Mouse (Mus musculus): ENCODE measurements around the gene Ccsap.

Ccsap gene

DNA sequence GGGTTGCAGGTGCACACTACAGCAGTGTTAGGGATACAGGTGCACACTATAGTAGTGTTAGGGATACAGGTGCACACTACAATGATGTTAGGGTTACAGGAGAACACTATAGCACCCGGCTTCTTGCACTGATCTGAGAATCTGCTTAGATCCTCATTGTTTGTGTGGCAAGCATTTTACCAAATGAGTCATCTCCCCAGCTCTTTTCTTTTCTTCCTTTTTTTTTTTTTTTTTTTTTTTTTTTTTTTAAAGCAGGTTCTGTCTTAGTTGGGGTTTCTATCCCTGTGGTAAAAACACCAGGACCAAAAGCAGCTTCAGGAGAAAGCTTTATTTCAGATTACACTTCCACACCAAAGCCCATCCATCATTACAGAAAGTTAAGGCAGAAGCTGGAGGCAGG, 56.4 kb downstream of the Ccsap start:
- no peak for DNase-seq

DNA sequence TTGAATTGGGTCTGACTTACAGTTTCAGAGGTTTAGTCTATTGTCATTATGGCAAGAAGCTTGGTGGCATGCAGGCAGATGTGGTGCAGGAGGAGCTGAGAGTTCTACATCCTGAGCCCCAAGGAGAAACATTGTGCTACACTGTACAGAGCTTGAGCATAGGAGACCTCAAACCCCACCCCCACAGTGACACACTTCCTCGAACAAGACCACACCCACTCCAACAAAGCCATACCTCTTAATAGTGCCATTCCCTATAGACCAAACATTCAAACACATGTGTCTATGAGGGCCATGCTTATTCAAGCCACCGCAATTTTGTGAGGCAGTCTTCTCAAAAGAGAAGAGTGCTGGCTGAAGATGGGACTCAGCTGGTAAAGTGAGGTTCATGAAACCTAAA, 58.5 kb downstream of the Ccsap start:
- no peak for DNase-seq

DNA sequence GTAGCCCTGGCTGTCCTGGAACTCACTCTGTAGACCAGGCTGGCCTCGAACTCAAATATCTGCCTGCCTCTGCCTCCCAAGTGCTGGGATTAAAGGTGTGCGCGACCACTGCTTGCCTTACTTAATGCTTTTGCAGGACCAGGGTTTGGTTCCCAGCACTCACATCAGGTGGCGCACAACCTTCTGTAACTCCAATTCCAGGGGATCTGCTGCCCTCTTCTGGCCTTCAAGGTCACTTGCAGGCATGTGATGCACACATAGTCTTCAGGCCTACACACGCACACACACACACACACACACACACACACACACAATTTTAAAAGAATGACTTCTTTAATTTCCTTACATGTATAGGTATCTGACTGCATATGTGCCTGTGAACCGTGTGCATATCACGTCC, 59.1 kb downstream of the Ccsap start:
- no peak for DNase-seq

DNA sequence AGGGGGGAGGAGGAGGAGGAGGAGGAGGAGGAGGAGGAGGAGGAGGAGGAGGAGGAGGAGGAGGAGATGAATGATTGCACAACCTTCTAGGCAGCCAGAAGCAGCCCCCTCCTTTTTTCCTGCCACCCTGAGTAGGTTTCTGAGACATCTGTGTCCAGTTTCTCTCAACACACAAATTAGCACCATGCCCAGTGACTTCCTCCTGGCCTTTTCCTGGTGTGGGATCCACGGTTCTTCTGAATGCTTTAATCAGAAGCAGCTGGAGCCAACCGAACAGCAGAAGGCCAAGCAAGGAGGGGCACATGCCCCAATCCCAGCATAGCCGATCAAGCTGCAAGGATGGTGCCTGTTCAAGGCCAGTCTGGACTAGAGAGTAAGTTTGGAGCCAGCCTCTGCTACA, 60.1 kb downstream of the Ccsap start:
- no peak for DNase-seq

DNA sequence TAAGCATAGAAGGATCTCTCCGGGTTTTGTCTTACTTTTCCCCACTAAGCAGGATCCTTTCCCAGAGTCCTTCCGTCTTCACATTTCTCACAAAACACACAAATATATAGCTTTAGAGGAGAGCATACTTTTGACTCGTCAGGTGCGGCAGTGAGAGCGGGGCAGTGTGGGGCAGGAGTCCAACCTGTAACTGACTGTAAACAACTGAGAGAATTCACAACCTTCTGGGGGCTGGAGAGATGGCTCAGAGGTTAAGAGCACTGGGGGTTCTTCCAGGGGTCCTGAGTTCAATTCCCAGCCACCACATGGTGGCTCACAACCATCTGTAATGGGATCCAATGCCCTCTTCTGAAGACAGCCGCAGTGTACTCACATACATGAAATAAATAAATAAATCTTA, 60.6 kb downstream of the Ccsap start:
- DNase-seq: no peak

DNA sequence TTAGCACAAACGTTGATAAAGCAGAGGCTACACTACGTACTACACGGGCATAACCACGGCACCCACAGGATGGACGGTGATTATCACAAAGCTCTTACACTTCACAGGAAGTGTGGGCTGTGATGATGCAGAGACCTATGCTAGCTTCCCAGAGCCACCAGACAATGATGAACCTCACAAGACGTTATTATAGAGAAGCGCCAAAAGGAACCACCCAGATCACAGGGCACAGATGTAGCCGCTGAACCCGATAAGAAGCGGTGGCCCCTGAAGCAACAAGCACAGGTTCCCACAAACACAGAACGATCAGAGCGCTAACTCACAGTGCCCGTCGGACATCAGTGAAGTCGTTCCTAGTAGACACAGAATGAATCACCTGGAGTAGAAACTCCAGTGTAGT, 62.1 kb downstream of the Ccsap start:
- DNase-seq: no peak

DNA sequence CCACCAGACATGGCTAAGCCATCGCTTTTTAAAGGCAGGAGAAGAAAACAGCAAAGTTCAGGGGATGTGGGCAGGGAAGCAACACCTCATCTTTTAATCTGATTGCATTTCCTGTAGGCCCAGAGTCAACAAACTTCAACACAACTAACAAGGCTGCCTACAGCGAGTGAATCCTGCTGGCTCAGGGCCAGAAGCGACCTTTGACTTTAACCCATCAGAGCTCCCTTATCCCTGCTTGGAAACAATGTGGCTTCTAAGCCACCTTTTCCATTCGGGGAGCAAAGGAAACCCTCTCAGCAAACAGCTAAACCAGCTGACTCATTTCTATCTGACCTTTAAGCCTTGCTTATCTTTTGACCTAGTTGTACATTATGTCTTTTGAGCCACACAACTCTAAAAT, 63.3 kb downstream of the Ccsap start:
- no peak for DNase-seq

DNA sequence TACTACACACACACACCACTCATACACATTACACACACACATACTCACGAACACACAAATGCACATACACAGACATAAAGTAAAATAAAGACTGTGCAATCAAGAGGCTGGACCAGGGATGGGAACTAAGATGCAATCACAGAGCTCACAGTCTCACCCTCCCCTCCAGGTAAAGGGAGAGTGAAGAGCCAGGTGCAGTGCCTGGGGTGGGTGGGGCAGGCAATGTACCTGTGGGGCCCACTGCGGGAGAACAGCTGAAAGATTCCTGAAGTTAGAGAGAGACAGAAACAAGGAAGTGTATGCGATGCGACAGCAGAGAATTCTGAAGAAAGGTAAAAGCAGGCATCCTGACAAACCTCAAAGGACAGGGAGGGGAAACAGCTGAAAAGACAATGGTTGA, 65.2 kb downstream of the Ccsap start:
- DNase-seq: no peak

DNA sequence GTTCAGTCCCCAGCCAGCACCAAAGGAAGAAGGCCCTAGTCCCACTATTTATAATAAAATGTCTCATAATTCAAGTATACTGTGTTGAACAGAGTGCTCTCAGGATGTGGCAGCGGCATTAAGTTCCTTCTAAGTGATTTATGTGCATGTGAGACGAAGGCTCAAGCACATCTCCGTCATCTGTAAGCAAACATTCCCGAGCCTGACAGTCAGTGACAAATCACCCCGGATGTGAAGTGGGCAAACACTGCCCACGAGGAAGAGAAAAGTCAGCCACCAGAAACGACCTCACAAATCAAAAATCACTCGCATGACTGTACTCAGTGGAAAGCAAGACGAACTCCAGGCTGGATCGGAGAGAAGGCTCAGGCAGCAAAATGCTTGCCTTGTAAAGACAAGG, 66.1 kb downstream of the Ccsap start:
- DNase-seq: no peak

DNA sequence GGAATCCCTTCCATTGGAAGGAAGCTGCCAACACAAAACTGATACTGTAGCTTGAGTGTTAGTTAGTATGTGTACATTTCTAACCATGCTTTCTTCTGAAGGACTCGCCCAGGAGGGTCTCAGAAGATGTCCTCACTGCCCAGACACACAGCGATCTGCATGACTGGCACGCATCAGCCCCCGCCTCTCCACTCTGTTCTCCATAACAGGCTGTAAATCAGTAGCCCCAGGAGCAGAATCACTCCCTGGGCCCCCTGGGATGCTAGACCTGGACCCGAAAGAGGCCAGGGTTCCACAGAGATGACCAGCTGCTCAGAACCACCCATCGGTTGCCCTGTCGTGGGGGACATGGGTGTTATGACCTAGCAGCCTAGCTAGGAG, 68.2 kb downstream of the Ccsap start:
- no peak for DNase-seq

DNA sequence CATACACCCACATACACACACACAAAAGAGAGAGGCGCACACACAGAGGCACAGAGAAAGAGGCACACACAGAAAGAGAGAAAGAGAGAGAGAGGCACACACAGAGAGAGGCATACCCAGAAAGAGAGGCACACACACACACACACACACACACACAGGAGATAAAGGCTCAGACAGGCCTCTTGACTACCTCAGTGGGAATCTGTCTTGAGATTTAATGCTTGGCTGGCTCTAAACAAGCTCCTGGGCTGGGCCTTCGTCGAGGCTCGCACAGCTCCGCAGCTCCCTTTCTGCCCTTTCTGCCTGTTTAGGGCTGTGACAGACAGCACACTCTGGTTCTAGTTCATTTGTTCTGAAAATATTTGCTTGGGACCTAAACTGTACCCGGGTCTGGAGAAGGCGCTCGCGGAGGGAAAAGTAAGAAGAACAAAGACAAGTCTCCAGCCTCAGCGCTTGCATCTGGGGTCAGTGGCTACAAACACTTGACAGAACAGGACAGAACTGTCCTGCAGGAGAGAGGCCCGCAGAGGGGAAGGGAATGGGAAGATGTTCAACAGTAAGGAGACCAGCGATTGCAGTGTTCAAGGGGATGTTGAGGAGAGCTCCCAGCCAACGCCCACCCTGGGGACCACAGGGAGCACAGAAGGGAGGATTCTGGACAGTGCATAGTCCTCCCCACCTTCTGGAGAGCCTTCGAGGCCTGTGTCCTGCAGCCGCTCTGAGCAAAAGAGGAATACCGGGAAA, 68.7 kb downstream of the Ccsap start:
- DNase-seq: no peak
